Mouse (Mus musculus) large intestine, adult 2 months (tissue): ENCODE measurements around the gene Antxr2. TPM values are rescaled to one million over a fixed set of nuclear protein-coding genes. Genes with fewer than 3 reads are reported as not detected.
A peak's percentile ranks its signal among the peaks of the same experiment; 100 is the strongest.

ENCODE experiments used
- DNase-seq: peaks from one replicate; pipeline ENCODE4 v3.0.0-alpha.2; 2012; ENCODE audit warnings: low read depth, low spot score
- WGBS: fragments of 180-500 bp; shearing (Covaris S2); methylation state at CpG from one replicate; pipeline ENCODE4 v1.1.7; 2018; 5-methylcytosine and 5-hydroxymethylcytosine counted together
- polyA plus RNA-seq: library from polyadenylated mRNA; depleted of rRNA; stranded (reverse); fragments of >200 nt; gene quantifications from 2 replicates; pipeline ENCODE4 v1.2.3, GENCODE M21; 2012

Gene Antxr2
- polyA plus RNA-seq, 1 experiment, result 8.0 TPM

DNA sequence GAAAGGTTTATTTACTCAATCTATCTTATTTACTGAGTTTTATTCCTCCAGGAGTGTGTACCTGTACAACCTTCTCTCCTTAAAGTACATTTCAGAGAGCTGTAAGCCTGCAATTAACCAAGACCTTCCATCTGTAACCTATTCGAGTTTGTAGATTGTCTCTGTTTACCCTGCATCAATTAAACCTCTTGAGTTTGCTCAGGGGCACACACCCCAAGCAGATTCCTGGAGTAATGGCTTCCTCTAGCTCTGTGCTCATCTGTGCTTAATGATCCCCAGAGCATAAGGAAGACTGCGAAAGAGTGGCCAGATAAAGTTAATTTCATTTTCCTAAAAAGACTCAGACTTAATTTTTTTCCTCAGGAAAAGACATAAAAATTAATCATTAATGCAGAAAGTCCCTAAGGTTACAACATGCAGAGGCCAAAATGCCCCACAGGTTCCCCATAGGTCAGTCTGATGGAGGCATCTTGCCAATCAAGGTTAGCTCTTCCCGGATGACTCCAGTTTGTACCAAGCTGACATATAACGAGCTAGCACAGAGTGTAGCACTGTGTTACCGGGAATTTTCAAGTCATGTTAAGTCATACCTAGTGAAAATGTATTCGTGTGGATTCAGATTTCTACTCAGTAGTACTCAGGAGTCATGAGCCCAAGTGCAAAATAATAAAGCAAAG lies 34.2 kb downstream of the Antxr2 start:
- peak; percentile 28 for DNase-seq
- WGBS, result 29% methylated on average over 6 of the region's 6 CpGs

DNA sequence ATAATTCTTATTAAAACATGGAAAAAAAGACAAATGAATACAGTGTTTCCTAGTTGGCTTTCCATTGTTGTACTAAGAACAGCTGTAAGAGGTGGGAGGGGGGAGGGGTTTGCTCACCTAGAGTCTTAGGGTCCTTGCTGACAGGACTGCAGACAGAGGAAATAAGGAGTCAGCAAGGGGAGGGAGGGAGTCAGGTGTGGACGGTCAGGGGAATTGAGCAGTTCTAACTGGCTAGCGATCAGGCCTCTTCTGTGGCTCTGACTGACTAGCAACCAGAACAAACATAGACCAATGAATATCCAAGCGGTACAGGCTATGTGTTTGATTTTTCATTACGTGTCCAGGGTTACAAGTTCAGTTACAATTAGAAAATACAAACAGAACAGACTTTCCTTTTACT lies 35.0 kb downstream of the Antxr2 start:
- no peak for DNase-seq
- WGBS, result 25% methylated on average over 4 of the region's 4 CpGs

DNA sequence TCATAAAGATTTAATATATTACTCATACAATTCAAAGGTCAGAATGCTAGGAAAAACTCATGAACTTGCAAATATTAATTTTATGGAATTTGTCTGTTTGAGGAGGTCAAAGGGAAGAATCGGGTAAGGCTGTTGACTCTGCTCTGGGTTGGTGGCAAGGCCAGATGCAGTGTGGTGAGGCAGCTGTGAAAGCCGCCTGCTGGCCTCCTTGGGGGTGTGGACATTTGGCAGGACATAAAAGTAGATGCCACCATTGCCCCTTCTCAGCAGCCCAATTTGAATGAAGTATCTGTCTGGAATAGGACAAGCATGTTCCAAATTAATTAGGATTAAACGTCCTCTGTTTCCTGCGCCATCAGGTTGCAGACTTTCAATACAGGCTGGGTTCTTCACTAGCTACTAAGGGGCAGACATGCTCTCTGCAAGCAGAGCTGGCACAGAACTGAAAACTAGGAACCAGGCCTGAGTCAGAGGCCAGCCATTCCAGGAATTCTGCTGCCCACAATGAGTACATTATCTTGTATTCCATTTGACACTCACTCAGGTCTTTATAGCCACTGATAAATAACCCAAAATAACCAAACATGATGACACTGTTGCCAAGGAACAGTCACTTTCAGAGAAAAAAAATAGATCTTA lies 44.1 kb downstream of the Antxr2 start:
- no peak for DNase-seq
- 91% methylated on average over 4 of the region's 4 CpGs for WGBS

DNA sequence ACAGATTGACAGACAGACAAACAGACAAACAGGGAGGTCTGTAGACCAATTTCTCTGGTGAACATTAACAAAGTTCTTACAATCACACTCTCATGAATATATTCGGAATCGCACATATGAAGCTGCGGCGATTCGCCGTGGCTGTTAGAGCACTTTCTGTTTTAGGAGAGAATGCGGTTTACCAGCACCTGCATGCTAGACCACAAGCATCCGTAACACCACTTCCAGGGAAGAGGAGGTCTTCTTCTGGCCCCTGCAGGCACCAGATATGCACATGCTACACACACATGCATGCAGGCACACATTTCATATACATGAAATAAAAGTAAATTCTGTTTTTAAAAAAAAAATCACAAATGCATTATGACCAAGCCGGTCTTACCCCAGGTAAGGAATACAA lies 47.5 kb downstream of the Antxr2 start:
- 90% methylated on average over 9 of the region's 9 CpGs for WGBS
- DNase-seq, result no peak

DNA sequence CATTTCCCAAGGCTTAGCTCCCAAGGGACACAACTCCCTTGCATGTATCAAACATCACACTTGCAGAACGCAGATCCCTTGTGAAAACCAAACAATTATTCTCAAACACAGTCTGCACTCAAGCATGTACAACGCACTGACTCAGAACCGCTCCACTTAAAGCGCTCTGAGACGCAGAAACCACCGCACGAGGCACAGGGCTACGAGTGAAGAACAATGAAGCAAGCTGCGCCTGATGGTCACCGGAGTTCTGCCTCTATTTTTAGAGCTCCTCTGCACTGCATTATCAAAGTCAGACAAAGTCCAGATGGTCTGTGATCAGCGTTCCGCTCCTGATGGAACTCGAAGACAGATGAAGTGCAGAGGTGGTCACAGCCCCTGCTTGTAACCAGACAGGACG lies 50.4 kb downstream of the Antxr2 start:
- WGBS, result 77% methylated on average over 14 of the region's 14 CpGs
- DNase-seq, result no peak

DNA sequence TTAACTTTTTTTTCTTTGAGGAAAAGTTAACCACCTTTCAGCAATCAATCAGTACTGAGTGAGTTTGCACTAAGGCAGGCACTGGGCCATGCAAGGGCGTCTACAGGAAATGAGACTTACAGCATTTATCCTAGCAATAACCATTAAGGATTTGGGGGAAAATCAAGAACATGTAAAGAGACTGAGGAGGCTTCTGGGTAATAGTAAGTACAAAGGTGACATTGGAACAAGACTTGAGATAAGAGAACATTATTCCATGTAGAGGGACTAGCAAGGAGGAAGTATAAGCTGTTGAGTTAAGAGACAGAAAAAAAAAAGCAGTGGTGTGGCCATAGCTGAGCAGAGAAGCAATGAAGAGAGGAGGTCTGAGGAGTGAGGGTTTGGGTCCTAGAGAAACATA lies 57.5 kb downstream of the Antxr2 start:
- WGBS, result 37% methylated on average over 1 of the region's 1 CpGs
- DNase-seq, result peak; percentile 10

DNA sequence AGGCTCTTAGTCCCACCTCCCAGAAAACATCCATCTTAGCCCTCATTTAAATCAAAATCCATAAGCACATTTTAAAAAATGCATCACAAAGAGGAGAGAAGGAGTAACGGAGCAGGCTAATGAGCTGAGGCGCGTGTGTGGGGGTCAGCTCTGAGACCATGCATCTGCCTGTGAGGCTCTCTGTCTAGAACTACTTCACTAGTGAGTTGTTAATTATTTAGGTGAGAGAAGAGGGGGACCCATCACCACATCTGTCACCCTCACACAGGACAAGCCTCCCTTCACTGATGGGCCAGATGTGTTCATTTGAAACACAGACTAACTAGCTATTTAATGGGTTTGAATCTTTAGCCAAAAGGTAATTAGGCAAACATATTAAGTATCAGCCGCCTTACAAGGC lies 58.8 kb downstream of the Antxr2 start:
- DNase-seq, result no peak
- 95% methylated on average over 4 of the region's 4 CpGs for WGBS

DNA sequence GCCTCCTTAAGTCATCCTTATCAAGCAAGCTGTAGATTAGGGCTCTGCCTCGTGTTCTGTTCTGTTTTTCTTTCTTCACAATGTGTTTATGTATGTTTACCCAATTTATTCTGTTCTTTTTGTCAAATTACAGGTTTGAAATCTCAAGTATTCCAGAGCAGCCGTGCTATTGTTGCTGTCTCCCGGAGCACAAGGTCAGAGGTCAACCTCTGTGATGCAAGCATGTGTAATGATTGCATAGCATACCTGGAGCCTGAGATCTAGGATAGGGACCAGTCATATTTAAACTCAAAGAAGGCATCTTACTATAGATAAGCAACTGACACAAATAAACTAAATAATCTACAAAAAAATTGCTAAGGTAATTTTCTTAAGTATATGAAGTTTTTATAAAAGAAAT lies 59.6 kb downstream of the Antxr2 start:
- 52% methylated on average over 3 of the region's 3 CpGs for WGBS
- DNase-seq, result no peak

DNA sequence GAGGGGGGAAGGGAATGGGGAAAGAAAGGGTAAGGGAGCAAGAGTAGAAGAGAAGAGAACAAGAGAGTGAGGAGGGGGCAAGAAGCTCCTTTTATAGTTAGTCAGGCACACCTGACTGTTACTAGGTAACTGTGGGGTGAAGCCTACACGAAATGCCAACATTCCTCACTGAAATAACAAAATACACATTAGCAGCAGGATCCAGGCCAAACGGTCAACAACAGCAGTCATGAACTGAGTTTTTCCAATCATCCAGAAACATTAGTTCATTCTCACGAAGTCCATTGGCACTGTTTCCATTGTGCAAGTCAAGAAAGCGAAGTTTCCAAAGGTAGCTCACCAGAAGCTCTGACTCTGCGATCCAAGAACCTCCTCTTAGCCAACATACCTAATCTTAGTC lies 63.8 kb downstream of the Antxr2 start:
- 85% methylated on average over 5 of the region's 5 CpGs for WGBS
- no peak for DNase-seq

DNA sequence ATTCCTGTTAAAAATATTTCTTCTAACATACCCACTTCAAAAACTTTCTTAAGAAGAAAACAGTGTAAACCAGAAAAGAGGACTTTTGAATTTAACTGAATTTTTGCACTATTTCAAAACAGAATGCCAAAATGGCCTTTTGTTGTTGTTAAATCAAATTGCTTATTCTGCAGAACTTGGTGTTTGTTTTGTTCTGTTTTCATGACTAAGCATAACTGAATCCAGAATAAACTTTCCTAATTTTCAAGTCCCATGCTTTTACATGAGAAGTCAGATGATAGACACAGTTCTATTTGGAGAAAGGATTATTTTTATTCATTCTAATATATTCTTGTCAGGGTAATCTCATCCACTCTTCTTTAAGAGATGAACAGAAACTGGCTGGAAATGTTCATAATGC lies 64.7 kb downstream of the Antxr2 start:
- no peak for DNase-seq

DNA sequence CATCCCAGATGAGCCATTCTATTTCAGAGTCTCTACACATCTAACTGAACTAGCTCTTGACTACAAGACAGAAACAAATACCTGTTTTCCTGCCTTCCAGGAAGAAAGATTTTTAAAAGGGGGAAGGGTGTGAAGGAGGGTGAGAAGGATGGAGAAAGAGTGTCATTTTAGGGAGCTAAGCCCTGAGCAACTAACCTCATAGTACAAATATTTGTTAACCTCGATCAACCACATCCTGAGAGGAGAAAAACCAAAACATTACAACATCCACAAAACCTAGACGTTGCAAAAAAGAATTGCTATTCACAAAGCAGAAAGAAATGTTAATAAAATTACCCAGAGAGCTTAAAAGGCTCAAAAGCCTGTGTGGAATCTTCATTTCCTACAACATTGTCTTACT lies 66.4 kb downstream of the Antxr2 start:
- 66% methylated on average over 2 of the region's 2 CpGs for WGBS
- no peak for DNase-seq

DNA sequence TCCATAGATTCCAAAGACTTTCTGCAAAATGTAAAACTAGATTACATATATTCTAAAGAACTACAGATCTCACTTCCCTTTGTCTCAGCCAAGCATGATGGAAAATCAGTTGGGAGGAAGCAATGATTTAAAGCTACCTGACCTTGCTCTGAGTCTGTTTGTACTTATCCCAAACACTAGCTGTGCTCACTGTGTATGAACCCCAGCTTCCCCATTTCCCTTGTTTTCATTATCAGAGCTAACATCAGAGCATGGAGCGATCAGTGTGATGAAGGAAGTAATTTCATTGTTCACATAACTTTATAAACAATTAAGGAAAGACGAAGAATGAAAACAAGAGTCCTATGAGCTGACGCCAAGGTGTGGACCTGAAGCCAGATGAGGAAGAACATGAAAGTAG lies 68.3 kb downstream of the Antxr2 start:
- 76% methylated on average over 3 of the region's 3 CpGs for WGBS

DNA sequence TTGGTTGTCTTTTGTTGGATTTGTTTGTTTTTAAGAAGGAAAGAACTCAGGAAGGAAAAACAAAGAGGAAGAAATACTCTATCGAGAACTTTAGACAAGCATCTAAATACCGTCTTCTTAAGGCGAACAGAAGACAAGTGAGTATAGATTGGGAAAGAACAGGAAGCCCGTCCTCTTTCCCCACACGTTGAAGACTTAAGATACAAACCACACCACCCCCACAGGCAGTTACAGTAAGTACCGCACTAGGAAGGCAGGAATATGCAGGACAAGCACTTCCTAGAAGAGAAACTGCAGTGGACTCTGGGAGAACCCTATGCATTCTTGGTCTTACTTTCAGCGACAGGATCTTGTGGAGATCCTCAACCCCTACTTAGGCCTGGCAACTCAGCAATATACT lies 69.1 kb downstream of the Antxr2 start:
- 88% methylated on average over 7 of the region's 7 CpGs for WGBS
- no peak for DNase-seq

More for the DNA sequence above, 68.3 kb downstream of the Antxr2 start:
- no peak for DNase-seq

DNA sequence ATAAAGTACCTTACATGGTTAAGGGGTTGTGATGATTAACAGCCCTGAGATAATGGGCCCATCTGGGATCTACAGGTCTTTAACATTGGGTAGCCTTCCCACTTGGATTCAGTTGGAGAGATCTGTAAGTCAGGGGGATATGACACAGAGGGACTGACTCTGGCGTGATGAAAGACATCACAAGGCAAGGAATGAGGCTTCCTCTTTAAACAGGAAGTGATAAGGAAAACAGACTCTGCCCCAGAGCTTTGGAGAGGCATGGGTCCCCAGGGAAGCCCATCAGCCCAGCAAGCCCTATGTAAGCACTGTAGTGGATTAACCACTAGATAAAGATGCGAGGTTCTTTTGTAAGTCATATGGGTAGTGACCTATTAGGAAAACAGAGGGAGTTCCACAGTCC lies 71.2 kb downstream of the Antxr2 start:
- no peak for DNase-seq
- 73% methylated on average over 2 of the region's 2 CpGs for WGBS

DNA sequence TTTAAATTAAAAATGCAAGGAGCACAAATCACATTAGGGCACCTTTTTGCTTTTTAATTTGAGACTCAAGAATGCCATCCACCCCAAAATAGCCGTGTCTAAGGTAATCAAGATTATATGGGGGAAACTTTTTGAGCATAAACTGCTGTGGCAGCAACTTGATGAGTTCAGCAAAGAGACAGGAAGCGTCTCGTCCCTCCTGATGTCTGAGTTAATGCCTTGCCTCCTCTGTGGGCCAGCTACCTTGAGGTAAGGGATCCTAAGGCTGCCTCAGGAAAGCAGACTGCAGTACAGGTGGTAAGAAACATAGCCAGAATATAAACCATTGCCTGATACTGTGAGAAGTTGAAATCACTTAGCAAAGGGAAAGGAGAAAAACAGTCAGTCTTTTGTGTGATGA lies 71.8 kb downstream of the Antxr2 start:
- DNase-seq, result no peak
- WGBS, result 89% methylated on average over 3 of the region's 3 CpGs

DNA sequence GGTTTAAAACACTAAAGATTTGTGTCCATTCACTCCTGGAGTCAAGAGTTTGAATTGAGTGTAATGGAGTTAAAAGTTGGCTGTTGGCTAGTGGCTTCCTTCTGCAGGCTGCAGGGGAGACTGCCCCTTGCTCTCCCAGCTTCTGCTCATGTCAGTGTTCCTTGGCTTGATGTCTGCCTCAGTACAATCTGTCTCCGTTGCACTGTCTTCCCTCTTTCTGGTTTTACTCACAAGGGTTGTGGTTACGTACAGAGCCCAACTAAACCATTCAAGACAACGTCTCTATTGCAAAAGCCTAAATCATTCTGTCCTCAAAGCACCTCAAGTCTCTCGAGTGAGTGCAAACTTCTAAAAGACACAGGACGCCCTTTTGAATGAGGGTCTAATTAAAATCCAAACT lies 73.3 kb downstream of the Antxr2 start:
- WGBS, result 85% methylated on average over 5 of the region's 5 CpGs
- no peak for DNase-seq

DNA sequence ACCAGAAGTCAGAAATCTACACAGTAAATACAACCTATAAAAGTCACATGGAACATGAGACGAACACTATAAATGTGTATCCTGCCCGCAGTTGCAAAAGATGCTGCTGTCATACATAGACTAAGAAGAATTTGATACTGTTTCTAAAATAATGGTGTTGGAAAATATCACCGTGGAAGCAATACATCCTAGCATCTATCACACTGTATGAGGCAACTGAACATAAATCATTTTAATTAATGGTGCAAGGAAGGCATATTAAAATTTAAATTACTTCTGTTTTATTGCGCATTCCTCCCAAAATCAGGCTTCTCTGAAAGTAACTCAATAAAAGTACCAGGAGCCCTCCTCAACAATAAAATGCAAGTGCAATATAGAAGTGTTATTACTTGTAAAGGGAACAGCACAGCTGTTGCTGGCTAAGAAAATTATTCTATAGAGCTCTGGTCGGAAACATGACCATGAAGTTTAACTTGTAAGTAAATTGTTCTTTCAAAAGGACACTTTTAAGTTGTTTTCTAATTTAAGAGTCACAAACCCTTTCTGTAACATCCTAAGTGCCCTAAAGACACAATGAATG lies 76.6 kb downstream of the Antxr2 start:
- 86% methylated on average over 5 of the region's 5 CpGs for WGBS

DNA sequence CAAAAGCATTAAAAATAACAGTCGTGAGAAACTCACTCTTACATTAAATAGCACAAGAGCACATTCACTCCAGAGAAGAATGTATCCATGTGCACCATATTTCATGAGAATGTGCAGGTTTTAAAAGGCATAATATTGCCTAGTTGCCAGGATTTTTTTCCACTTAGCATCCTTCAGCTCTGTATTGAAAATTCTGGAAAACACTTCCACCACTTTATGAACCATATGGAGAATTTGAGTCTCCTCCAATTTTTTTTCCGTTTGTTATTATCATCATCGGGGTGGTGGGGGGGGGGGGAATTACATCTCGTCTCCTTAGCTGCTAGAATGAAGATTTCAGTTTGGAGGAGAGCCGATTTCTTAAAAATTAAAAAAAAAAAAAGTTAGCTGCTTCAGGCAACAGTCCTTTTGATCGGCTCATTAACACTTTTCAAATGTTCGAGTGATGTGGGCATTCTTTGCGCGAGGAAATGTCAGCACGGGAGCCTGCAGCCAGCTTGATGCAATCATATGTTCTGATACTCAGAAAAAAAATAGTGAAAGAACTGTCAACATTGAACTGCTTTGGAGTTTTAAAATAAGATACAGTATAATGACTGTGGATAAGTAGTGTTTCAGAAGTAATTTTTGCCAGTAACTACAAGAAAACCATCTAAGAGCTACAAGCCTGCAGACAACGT lies 77.5 kb downstream of the Antxr2 start:
- WGBS, result 73% methylated on average over 11 of the region's 11 CpGs
- DNase-seq, result no peak

More for the DNA sequence above, 76.6 kb downstream of the Antxr2 start:
- no peak for DNase-seq

DNA sequence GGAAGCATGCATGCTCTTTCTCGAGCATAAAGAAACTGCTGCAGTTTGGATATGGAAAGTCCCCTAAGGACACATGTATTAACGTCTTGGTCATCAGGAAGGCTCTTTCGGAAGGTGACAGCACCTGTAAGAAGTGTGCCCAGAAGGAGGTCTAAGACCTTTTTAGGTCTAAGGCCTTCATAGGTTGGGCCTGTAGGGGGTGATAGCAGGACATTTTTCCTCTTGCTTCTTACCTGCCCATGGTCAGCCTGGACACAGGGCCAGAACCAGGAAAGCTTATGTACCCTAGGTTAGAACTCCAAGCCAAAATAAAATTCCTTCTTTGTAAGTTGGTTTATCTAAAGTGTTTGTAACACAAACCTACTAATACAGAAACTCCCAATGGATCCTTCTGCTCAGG lies 83.6 kb downstream of the Antxr2 start:
- no peak for DNase-seq
- 77% methylated on average over 3 of the region's 3 CpGs for WGBS

DNA sequence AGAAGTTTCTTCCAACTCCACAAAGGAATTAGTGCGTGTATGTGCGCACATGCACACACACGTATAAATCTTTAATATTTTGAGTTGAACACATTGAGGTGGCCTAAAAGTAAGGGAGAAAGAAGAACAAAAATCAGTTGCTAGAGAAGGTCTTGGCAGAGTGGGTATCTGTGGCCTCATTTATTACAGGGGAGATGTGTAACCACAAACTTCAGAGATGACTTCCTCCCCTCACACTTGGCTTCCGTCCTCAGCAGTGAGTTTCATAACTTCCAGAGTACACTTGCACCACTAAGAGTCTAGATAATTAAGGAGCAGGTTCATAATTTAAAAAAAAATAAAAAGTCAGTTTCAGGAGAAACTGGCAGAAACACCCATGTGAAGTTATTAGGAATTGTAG lies 84.6 kb downstream of the Antxr2 start:
- WGBS, result 88% methylated on average over 4 of the region's 4 CpGs

More for the DNA sequence above, 84.6 kb downstream of the Antxr2 start:
- no peak for DNase-seq
